Mouse (Mus musculus): ENCODE results near the gene Rap1gap2. TPM values are rescaled to one million over a fixed set of nuclear protein-coding genes. Genes with fewer than 3 reads are reported as not detected.

Rap1gap2 gene
- total and polyA plus RNA-seq, 3 experiments = 55.4 to 79.8 (median 76.6) TPM

DNA sequence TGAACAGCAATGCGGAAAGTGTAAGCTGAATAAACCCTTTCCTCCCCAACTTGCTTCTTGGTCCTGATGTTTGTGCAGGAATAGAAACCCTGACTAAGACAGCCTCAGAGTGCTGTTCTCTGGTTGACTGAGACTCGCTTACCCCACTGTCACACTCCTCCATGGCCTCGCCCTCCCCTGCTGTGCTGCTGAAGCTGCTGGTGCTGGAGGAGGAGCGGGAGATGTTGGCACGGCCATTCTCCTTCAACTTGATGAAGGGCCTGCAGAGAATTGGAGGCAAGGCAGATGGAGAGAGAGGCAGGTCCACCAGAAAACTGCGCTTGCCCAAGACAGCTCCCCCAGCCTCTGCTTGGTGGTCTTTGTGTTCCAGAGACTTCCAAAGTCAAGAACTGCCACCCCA lies 217.8 kb downstream of the Rap1gap2 start:
- Histone ChIP-seq H3K4me3 (replicated peaks in 1 of 3; ENCODE audit: low read depth in 2 of 3, low read length in 2 of 3, poor library complexity in 1 of 3) (no peak overlapping the region), H3K36me3 (replicated peaks in 1 of 2; ENCODE audit: control insufficient read depth in 1 of 2, insufficient read depth in 1 of 2, low read length in 1 of 2) (peaks cover 90 to 97% of the 10 kb centered on the region in 2 experiments)
- in situ Hi-C loops (cut with MboI; ENCODE audit: low pct_ligation_motif_present, low pct_unique_long_range_greater_than_20kb, low sequenced_read_pairs) = loop anchor here (10.0 to 25.0 kb wide), 2 partner anchors 132 to 444 kb away; partner anchors contain the start of gene Mnt

DNA sequence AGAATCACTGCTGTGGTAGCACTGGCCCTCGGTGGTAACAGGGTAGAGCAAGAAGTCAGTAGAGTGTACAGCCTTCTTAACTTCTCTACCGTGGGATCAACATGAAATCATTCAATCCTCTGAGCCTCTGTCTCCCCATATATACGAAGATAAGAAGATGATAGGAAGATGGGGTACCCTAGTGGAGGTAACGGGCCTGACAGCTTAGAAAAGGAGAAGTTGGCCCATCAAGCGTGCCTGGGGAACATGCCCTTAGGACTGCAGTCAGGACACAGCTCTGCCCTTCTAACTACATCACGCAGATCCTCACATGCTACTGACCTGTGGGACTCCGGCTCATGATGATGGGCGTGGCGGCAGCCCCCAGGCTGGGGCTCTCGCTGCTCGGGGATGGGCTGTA lies 218.8 kb downstream of the Rap1gap2 start:
- Histone ChIP-seq H3K4me3 (replicated peaks in 1 of 3; ENCODE audit: low read depth in 2 of 3, low read length in 2 of 3, poor library complexity in 1 of 3) (no peak overlapping the region), H3K4me2 (ENCODE audit: insufficient read depth, low read depth, poor library complexity, severe bottlenecking) (no peak overlapping the region), H3K9ac (ENCODE audit: insufficient read depth, low read depth) (no peak overlapping the region), H3K79me2 (replicated peaks; ENCODE audit: control insufficient read depth, extremely low read depth, insufficient read depth, poor library complexity, severe bottlenecking) (no peaks in the 10 kb centered on the region), H3K36me3 (replicated peaks in 1 of 2; ENCODE audit: control insufficient read depth in 1 of 2, insufficient read depth in 1 of 2, low read length in 1 of 2) (peaks cover 90 to 97% of the 10 kb centered on the region in 2 experiments), H3K9me3 (replicated peaks; ENCODE audit: low read length) (no peaks in the 10 kb centered on the region), H3K27ac (ENCODE audit: insufficient read depth, low read depth) (no peak overlapping the region), H3K27me3 (replicated peaks) (no peaks in the 10 kb centered on the region), H3K4me1 (ENCODE audit: control insufficient read depth in 1 of 2, insufficient read depth in 2 of 2) (no peaks in the 10 kb centered on the region)
- no peak for DNase-seq (ENCODE audit: extremely low read depth)
- TF ChIP-seq MAZ (IDR thresholded peaks at IDR 0.05; ENCODE audit: low read depth, low read length) (no peak), NELFE (IDR thresholded peaks at IDR 0.05; ENCODE audit: low read depth, low read length) (no peak), MYC (IDR thresholded peaks at IDR 0.05; ENCODE audit: low read depth, low read length) (no peak), ELF1 (IDR thresholded peaks at IDR 0.05; ENCODE audit: low read depth, low read length) (no peak), USF2 (conservative IDR thresholded peaks at IDR 0.05; ENCODE audit: low read depth, low read length) (no peak), POLR2AphosphoS2 (IDR thresholded peaks at IDR 0.05; ENCODE audit: low read depth, low read length) (no peak), JUN (IDR thresholded peaks at IDR 0.05; ENCODE audit: insufficient read depth, low read depth, low read length) (no peak), POLR2A (IDR thresholded peaks at IDR 0.05; ENCODE audit: low read depth, low read length) (no peak), GABPA (IDR thresholded peaks at IDR 0.05; ENCODE audit: insufficient replicate concordance, low read depth, low read length) (no peak), EP300 (IDR thresholded peaks at IDR 0.05; ENCODE audit: low read length) (no peak), USF1 (IDR thresholded peaks at IDR 0.05; ENCODE audit: low read depth, low read length) (no peak), BHLHE40 (IDR thresholded peaks at IDR 0.05; ENCODE audit: low read depth, low read length) (no peak), CHD2 (IDR thresholded peaks at IDR 0.05; ENCODE audit: low read length) (no peak), HCFC1 (IDR thresholded peaks at IDR 0.05; ENCODE audit: low read depth, low read length) (no peak), CHD1 (IDR thresholded peaks at IDR 0.05; ENCODE audit: low read depth, low read length) (no peak), MAX (IDR thresholded peaks at IDR 0.05; ENCODE audit: low read length) (no peak), IRF4 (IDR thresholded peaks at IDR 0.05; ENCODE audit: low read depth, low read length) (no peak)
- dilution Hi-C loops (cut with MboI; ENCODE audit: extremely low pct_ligation_motif_present, extremely low pct_unique_long_range_greater_than_20kb, low sequenced_read_pairs) (no loop called here), in situ Hi-C loops (cut with MboI; ENCODE audit: low pct_ligation_motif_present, low pct_unique_long_range_greater_than_20kb, low sequenced_read_pairs) (loop anchor here (10.0 to 25.0 kb wide), 2 partner anchors 133 to 445 kb away; partner anchors contain the start of gene Mnt)

More for the DNA sequence above, 217.8 kb downstream of the Rap1gap2 start:
- no peak overlapping the region for H3K4me2 ChIP-seq (ENCODE audit: insufficient read depth, low read depth, poor library complexity, severe bottlenecking)
- no peak for DNase-seq (ENCODE audit: extremely low read depth)
- no peaks in the 10 kb centered on the region for H3K27me3 ChIP-seq (replicated peaks)
- no peaks in the 10 kb centered on the region for H3K4me1 ChIP-seq (ENCODE audit: control insufficient read depth in 1 of 2, insufficient read depth in 2 of 2)
- H3K27ac ChIP-seq (ENCODE audit: insufficient read depth, low read depth) = no peak overlapping the region
- no peaks in the 10 kb centered on the region for H3K79me2 ChIP-seq (replicated peaks; ENCODE audit: control insufficient read depth, extremely low read depth, insufficient read depth, poor library complexity, severe bottlenecking)
- no peaks in the 10 kb centered on the region for H3K9me3 ChIP-seq (replicated peaks; ENCODE audit: low read length)
- no peak for TF ChIP-seq GABPA (IDR thresholded peaks at IDR 0.05; ENCODE audit: insufficient replicate concordance, low read depth, low read length)
- TF ChIP-seq UBTF (IDR thresholded peaks at IDR 0.05; ENCODE audit: low read depth, low read length) = no peak
- no peak for TF ChIP-seq NRF1 (IDR thresholded peaks at IDR 0.05; ENCODE audit: low read depth, low read length)
- no peak for TF ChIP-seq JUN (IDR thresholded peaks at IDR 0.05; ENCODE audit: insufficient read depth, low read depth, low read length)
- TF ChIP-seq RAD21 (IDR thresholded peaks at IDR 0.05; ENCODE audit: low read depth, low read length) = no peak
- TF ChIP-seq TCF12 (IDR thresholded peaks at IDR 0.05; ENCODE audit: low read depth, low read length) = no peak
- no peak for TF ChIP-seq ZMIZ1 (IDR thresholded peaks at IDR 0.05; ENCODE audit: low read depth, low read length)
- TF ChIP-seq HCFC1 (IDR thresholded peaks at IDR 0.05; ENCODE audit: low read depth, low read length) = no peak
- no peak for TF ChIP-seq MAZ (IDR thresholded peaks at IDR 0.05; ENCODE audit: low read depth, low read length)
- no peak for TF ChIP-seq USF2 (conservative IDR thresholded peaks at IDR 0.05; ENCODE audit: low read depth, low read length)
- no peak for TF ChIP-seq CHD1 (IDR thresholded peaks at IDR 0.05; ENCODE audit: low read depth, low read length)
- TF ChIP-seq ZNF384 (IDR thresholded peaks at IDR 0.05; ENCODE audit: low read depth, low read length) = no peak
- TF ChIP-seq IRF4 (IDR thresholded peaks at IDR 0.05; ENCODE audit: low read depth, low read length) = no peak
- TF ChIP-seq MYC (IDR thresholded peaks at IDR 0.05; ENCODE audit: low read depth, low read length) = no peak
- no peak for TF ChIP-seq BHLHE40 (IDR thresholded peaks at IDR 0.05; ENCODE audit: low read depth, low read length)
- H3K9ac ChIP-seq (ENCODE audit: insufficient read depth, low read depth) = no peak overlapping the region
- dilution Hi-C loops (cut with MboI; ENCODE audit: extremely low pct_ligation_motif_present, extremely low pct_unique_long_range_greater_than_20kb, low sequenced_read_pairs) = no loop called here
